Mouse (Mus musculus): ENCODE data around the gene Lax1.
A peak's percentile ranks its signal among the peaks of the same experiment; 100 is the strongest.
"Not testable (repeated sequence)": the region's sequence is repeated elsewhere in the genome, so short reads cannot be mapped to it uniquely, and the experiment has no call there.

The Lax1 gene

GRCm38 (mm10) chr1:133688301-133688700, 1.6 kb downstream of the Lax1 start:
- no peak for DNase-seq (ENCODE audit: low read depth, low spot score)

- DNase-seq (ENCODE audit: low read depth, low spot score) = no peak
These were observed 4.0 kb downstream of the Lax1 start for GRCm38 (mm10) chr1:133685749-133686519.

- no peak for DNase-seq (ENCODE audit: low read depth, low spot score)
These were observed 18.1 kb downstream of the Lax1 start for GRCm38 (mm10) chr1:133671801-133672200.

- DNase-seq (ENCODE audit: low read depth, low spot score) = no peak
These were observed 18.6 kb downstream of the Lax1 start for GRCm38 (mm10) chr1:133671266-133671665.

- no peak for DNase-seq (ENCODE audit: low read depth, low spot score)
These were observed 19.1 kb downstream of the Lax1 start for GRCm38 (mm10) chr1:133670776-133671175.

- DNase-seq (ENCODE audit: low read depth, low spot score) = no peak
These were observed 19.7 kb downstream of the Lax1 start for GRCm38 (mm10) chr1:133670190-133670589.

GRCm38 (mm10) chr1:133668618-133669017, 21.3 kb downstream of the Lax1 start:
- no peak for DNase-seq (ENCODE audit: low read depth, low spot score)

- DNase-seq (ENCODE audit: low read depth, low spot score) = no peak
These were observed 22.2 kb downstream of the Lax1 start for GRCm38 (mm10) chr1:133667721-133668120.

- not testable (repeated sequence) for DNase-seq (ENCODE audit: low read depth, low spot score)
These were observed 24.2 kb downstream of the Lax1 start for GRCm38 (mm10) chr1:133665713-133666112.

- DNase-seq (ENCODE audit: low read depth, low spot score) = no peak
These were observed 25.5 kb downstream of the Lax1 start for GRCm38 (mm10) chr1:133664203-133664970.

- DNase-seq (ENCODE audit: low read depth, low spot score) = no peak
These were observed 26.5 kb downstream of the Lax1 start for GRCm38 (mm10) chr1:133663427-133663826.

GRCm38 (mm10) chr1:133662941-133663340, 27.0 kb downstream of the Lax1 start:
- DNase-seq (ENCODE audit: low read depth, low spot score) = no peak

GRCm38 (mm10) chr1:133661203-133661933, 28.5 kb downstream of the Lax1 start, which contains the start of gene Gm38394:
Gm38394 (minus strand) TSS chr1:133661318.
- DNase-seq (ENCODE audit: low read depth, low spot score) = peak; percentile 95

- DNase-seq (ENCODE audit: low read depth, low spot score) = peak; percentile 65
These were observed 29.3 kb downstream of the Lax1 start, which contains the start of gene Zbed6 for GRCm38 (mm10) chr1:133660466-133661202. Zbed6 (minus strand) TSS chr1:133660885.

- no peak for DNase-seq (ENCODE audit: low read depth, low spot score)
These were observed 31.0 kb downstream of the Lax1 start for GRCm38 (mm10) chr1:133658878-133659277.

GRCm38 (mm10) chr1:133656811-133657210, 33.1 kb downstream of the Lax1 start:
- no peak for DNase-seq (ENCODE audit: low read depth, low spot score)

- DNase-seq (ENCODE audit: low read depth, low spot score) = no peak
These were observed 36.9 kb downstream of the Lax1 start for GRCm38 (mm10) chr1:133653033-133653432.

- DNase-seq (ENCODE audit: low read depth, low spot score) = no peak
These were observed 39.4 kb downstream of the Lax1 start for GRCm38 (mm10) chr1:133650288-133651055.

GRCm38 (mm10) chr1:133645652-133646051, 44.3 kb downstream of the Lax1 start:
- DNase-seq (ENCODE audit: low read depth, low spot score) = no peak

GRCm38 (mm10) chr1:133641163-133641562, 48.7 kb downstream of the Lax1 start:
- DNase-seq (ENCODE audit: low read depth, low spot score) = no peak

- no peak for DNase-seq (ENCODE audit: low read depth, low spot score)
These were observed 51.4 kb downstream of the Lax1 start for GRCm38 (mm10) chr1:133638517-133638916.

All from forelimb bud, embryonic 11.5 days (tissue).